Mouse (Mus musculus) layer of hippocampus, postnatal 25 days (tissue): ENCODE measurements around the gene Klf3. TPM values are rescaled to one million over a fixed set of nuclear protein-coding genes. Genes with fewer than 3 reads are reported as not detected.

Experiments
- DNase-seq, 2 experiments: peaks; one replicate each; pipeline ENCODE4 v3.0.0; 2022; ENCODE audit warnings: mixed read lengths in 2 of 2, low spot score in 1 of 2; ENCODE audit errors: extremely low spot score in 1 of 2
- total RNA-seq, 2 experiments: library from RNA; stranded (reverse); gene quantifications; 2 replicates each; pipeline ENCODE4 v1.2.3; 2021

Gene Klf3
- 10 to 100 TPM; 50.0 to 56.1 TPM for total RNA-seq

DNA sequence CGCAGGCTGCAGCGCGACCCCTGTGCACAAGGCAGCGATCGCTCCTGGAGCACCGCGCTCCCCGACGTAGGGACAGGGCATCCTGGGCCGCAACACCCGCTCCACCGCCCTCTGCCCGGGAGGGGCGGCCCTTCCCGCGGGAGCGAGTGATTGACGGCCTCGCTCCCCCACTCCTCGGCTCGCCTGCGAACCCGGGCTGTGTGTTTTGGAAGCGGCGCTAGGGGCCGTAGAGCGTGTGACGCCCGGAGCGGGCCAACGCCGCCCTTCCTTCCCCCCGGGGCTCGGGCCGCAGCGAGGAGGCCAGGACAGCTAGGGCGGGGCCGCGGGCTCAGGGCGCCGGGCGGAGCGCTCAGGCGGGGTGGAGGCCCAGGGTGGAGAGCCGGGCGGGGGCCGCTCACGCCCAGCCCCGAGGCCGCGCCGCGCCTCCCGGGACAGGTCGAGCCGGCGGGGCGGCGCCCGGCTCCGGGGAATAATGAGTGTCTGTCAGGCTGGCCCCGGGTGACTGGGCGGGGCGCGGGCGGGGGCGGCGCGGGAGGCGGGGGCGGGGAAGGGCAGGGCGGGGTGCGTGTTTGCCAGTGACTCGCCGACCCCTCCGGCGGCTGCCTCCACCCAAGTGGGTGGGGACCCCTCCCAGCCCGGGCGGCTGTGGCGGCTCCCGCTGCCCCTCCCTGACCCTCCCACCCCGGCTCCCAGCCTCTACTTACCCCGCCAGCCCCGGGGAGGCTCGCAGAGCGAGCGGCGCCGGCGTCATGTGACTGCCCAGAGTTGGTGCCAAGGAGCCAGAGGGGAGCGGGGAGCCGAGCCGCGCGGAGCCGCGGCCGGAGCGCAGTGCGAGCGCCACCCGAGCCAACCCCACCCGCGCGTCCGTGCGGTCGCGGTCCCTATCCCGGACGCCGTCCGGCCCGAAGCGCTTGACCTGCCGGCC lies at the start of gene Klf3:
Gene Klf3 (plus strand): TSS at position 594 of the 925 bp plus-strand sequence.
- peak; percentile 60 to 79 for DNase-seq

DNA sequence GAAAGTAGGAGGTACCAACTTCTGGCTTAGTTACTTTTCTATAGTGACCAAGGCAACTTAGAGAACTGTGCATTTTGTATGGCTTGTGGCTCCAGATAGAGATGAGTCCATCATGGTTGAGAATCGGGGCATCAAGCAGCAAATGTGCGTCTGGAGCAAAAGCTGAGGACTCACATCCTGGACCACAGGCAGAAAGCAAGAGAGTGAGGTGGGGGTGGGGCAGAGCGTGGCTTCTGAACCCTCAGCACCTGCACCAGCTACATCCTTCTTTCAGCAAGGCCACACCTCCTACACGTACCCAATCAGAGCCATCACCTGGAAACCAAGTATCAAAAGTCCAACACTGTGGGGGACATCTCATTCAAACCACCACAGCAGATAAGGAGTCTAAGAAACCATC lies 40.9 kb upstream of the Klf3 start:
- DNase-seq = no peak

DNA sequence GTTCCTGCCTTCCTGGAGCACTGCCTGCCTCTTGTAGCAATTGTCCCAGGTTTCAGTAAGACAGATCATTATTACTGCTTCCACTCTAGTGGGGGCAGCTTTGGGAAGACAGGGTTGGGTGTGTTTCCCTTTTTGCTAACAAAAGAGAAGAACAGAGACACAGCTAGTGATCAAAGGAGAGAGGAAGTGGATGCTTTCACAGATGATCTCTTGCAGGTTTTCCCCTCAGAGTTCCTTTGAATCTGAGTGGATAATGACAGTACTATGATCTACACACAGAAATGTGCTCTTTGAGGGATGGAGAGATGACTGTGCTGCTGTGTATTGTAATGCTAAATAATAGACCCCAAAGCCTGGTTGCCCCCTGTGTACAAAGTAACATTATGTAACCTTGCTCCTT lies 38.7 kb upstream of the Klf3 start:
- DNase-seq = no peak

DNA sequence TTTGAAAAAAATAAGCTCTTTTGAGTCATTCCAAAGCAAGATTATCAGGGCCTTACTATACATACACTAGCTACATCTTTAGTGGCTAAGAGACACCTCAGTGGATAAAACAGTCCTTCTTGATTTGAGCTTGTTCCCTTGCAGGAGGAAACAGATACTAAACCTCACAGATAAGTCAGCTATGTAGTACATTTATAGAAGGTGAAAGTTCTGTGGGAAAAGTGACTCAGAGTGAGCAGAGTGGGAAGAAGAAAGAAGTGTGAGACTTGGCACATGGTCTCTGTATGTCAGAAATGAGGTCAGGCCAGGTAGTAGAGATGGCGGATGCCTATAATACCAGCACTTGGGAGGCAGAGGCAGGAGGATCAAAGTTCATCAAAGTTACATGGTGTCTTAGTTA lies 37.4 kb upstream of the Klf3 start:
- no peak for DNase-seq

DNA sequence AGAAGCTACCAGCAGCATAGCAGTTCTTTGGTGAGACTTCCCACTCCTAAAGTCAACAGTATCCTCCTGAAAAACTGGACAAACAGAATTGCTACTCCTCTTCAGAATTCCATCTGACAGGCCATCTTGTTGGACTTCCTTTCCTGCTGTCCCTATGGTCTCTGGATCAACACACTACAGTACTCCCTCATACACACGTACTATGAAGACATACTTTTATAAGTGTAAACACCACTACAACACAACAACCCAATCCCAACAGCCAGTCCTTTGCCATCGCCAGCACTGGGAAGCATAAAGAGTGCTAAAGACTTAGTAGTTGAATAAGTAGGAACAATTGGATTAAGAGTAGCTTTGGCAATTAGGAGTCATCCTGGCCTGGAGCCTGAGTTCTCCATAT lies 36.6 kb upstream of the Klf3 start:
- no peak for DNase-seq

DNA sequence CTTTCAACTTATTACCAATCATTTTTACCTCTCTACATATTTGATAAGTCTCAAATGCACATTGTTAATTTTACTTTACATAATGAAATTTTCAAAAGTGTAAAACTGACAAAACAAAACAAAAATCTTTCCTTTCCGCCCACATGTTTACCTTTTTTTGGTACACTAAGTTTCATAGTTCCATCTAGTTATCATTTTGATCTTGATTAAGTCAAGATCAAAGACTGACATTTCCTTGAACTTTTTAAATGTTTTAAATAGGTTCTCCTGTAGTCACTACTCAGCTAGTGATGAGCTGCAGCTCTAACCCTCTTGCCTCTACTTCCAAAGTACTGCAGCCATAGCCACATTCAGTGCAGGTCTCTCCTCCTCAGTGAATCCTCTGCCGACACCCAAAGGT lies 31.6 kb upstream of the Klf3 start:
- no peak for DNase-seq

DNA sequence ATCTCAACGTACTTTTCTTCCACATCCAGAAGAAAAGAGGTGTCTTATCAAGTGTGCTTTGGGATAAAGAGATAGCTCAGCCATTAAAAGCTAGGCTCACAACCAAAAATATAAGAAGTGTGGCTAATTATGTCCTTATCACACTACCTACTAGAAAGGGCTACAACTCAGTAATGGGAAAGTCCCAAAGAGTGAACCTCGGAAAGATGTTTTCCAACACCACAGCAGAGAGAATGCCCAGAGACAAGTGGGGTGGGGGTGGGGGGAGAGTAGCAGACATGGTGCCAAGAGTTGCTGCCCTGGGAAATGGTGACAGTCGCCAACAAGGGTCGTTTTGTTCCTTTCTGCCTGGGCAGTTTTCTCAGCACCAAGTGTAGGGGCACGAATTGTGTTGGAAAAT lies 25.0 kb upstream of the Klf3 start:
- no peak for DNase-seq

DNA sequence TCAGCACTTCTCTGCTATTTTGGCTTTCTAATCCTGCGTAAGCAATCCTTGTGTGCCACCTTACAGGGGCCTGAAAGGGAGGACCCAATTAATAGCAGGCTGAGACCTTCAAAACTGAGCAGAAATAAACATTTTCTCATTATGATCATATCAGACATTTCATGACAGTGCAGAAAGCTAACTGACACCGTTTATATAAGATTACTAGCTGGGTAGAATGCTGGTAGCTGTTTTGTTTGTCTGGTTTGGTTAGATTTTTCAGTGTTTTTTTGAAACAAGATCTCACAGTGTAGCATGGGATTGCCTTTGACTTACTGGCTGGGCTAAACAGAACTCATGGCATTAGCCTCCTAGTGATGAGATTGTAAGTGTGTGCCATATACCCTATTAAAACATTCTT lies 23.9 kb upstream of the Klf3 start:
- no peak for DNase-seq

DNA sequence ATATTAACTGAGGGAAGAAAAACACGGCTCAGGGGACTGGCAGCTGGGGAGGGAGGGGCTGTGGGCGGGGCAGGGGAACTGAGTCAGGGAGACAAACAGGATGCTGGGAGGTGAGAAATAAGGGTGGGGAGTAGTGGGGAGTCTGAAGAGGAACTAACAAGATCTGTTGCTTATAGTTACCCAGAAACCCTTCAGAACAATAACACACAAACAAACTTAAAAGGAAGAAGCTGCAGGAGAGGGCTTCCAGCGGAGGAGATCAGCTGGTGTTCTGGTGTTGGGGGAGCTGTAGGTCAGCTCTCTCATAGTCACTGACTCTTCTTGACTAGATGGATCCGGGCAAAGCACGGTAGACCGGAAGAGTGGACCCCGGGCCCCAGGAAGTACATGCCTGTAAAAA lies 22.4 kb upstream of the Klf3 start:
- DNase-seq = no peak

DNA sequence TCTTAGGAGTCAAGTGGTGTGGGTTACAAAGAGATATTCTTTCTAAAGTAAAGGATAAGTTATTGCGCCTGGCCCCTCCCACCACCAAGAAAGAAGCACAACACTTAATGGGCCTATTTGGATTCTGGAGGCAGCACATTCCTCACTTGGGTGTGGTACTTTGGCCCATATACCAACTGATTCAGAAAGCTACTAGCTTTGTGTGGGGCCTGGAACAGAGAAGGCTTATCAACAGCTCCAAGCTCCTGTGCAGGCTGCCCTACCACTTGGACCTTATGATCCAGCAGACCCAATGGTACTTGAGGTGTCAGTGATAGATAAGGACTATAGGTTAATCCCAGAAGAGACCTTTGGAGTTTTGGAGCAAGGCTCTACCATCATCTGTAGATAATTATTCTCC lies 15.0 kb upstream of the Klf3 start:
- DNase-seq = no peak

DNA sequence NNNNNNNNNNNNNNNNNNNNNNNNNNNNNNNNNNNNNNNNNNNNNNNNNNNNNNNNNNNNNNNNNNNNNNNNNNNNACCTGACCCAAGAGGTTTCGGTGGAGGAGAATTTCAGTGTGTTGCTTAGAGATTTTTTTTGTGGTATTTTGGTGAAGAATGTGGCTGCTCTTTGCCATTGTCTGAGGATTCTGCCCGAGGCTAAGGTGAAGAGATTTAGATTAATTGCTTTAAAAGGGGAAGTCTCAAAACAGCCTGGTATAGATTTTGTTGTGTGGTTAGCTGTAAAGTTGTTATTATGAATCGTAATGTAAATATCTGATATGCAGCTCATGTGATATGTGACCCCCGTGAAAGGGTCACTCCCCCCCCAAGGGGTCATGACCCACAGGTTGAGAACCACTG lies 5.0 kb upstream of the Klf3 start:
- DNase-seq = no peak

DNA sequence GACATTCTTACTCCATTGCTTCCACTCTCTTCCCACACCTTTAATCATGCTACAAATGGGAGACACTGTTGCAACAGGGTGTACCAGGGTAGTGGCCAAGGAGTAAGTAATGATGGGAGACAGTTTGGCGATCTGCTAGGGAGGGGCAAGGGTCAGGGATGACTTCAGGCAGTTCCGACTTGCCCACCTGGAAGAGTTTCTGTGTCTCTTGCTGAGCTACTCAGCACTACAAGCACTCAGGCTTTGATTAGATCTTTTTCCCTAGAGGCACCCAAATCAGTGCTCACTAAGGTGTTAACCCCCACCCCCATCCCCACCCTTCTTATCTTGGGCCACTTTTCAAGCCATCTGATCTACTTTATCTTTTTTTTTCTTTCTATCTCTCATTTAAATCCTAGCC lies 1.6 kb upstream of the Klf3 start:
- no peak for DNase-seq

DNA sequence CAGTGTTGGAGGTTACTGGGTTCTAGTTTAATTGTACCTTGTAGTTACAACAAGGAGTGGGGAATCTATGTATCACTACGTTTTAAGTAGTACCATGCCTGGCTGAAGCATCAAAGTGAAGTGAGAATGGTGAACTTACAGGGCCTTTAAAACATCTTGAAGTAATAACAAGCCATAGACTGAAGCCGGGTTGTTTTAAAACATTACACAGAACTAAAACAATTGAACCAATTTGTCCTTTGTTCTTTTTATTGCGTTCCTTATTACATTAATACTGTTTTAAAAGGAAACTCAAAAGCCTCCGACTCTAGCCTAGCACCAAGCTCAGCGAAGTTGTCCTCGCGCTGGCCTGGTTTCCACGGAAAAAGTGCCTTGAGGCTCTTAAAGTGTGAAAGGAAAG lies 1.0 kb upstream of the Klf3 start:
- DNase-seq = no peak

DNA sequence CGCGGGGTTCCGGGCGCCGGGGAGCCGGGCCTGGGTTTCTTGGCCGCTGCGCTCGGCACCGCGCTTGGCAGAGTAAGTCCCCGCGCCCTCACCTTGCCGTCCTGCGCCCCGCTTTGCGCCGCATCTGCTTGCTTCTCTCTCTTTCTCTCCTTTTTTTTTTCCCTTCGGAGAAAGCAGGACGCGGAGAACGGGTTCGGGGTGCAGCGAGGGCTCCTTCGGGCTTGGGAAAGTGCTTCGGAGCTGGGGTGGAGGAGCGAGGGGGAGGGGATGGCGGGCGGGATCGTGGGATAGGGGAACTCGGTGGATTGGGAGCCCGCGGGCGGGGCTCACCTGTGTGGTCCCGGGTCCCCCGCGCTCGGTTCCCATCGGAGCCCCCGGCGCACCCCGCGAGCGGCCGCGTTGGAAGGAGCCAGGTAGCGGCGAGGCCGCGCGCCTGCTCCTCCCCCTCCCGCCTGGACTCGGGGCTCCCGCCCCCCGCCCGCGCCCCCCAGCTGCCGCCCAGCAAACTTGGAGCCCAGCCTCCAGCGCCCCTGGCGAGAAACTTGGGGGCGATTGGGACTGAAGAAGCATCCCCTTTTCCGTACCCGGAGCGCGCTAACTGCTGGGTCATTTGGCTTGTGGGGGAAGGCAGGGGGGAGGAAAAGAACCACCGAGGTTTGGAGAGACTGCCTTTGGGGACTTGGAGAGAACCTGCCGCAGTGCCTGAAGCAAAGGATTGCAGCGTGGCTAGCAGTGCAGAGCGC lies 703 bp downstream of the Klf3 start:
- peak; percentile 45 to 52 for DNase-seq

DNA sequence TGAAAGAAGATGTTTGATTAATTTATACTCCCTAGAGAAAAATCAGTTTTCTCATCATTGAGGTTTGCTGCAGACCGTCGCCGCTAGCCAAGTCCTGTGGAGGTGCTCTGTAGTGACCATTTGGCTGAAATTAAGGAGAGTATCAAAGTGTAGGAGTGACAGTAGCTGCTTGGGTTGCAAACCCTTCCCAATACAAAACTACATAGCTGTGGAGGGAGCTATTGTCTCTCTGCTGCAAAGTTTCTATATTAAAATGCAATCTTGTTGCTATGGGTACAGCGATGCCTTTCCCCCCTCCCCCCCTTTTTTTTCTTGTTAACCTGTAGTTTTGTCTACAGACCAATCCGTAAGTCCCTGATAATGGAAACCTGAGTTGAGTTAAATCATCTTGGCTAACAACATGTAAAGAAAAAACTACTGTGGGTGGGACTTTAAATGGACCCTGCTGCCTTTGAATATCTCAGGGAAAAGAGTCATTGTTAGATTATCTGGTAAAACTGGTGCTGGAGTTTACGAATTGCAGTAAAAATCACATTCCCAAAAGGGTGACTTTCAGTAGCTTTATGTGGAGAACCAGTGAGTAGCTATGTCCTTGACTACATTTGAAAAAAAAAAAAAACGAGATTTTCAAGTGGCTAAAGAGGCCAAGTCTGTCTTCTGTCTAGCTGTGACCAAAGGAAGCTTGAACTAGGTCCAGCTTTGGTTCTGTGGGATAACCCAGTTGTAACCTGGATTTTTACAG lies 2.1 kb downstream of the Klf3 start:
- DNase-seq = no peak

DNA sequence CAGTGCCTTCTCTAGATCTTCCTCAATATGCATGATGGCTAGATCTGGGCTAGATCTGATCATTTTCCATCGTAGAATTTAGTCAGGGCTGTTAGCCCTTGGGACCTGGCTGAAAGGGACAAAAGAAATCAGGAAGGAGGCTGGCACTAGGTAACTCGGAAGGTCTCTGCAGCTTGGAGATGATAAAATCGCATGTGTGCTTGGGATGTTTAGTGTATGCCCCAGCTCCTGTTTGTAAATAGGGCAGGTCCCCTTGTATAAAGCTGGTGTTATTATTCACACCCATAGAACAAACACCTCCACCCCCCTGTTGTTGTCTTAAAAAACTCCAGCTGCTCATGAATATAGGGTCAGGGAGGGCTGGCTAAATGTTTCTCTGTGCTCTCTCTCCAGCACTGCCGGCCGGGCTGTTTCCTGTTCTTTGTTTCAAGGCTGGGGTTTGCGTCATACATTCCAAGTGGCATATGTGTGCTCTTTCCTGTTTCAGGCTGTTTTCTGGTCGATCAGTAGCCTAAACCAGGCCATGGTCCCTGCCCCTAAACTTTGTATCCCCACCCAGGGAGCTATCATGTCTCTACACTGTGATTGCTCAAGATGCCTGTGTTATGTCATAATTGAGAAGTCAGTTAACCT lies 2.8 kb downstream of the Klf3 start:
- DNase-seq = no peak

DNA sequence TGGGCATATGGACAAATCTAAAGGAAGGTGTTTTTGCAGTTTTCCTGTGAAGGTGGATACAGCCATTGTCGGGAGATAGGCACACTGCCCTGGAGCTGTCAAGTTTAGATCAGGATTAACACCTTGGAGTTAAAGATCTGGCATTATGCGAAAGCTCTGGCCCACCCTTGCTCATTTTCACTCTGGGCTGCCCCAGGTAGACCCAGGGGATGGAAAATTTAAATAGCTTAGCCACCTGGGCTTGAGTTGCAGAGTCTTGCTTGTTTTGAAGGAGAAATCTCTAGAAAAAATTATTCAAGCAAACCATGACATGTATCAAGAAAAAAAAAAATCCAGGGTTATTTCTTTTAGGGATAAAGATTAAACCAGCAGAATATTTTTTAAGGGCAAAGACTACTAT lies 3.4 kb downstream of the Klf3 start:
- DNase-seq = no peak

DNA sequence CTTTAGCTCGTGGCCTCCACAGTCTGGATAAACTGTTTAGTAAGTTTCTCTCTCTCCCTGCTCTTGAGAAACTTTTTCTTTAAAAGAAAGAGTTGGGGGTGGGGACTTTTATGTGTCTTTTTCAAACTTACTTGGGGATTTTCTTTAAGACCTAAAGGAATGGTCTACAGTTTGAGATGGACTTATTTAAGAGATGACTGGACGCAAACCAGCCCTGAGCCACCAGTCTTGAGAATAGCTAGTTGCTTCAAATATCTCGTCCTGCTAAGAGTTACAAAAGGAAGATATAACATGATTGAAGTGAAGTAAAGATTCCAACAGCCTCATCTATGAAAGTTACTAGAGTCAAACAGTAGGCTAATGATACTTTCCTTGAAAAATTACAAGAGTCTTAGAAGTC lies 4.0 kb downstream of the Klf3 start:
- no peak for DNase-seq

DNA sequence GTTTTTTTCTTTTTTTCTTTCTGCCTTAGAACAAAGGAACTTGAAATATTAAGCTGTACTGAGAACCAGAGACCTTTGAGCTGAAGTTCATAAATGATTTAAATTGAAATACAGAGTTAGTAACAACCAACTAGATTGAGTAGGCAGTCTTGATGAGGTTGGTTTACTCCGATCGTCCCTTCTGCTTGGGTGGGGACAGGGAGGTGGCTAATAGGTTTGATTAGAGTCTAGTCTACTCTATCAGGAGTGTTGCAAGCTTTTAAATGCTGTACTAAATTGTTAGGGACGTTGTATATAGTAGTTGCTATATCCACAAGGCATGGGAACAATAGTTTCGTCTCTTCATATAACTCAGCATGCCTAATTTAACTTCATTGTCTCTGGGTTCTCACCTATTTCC lies 4.4 kb downstream of the Klf3 start:
- no peak for DNase-seq

DNA sequence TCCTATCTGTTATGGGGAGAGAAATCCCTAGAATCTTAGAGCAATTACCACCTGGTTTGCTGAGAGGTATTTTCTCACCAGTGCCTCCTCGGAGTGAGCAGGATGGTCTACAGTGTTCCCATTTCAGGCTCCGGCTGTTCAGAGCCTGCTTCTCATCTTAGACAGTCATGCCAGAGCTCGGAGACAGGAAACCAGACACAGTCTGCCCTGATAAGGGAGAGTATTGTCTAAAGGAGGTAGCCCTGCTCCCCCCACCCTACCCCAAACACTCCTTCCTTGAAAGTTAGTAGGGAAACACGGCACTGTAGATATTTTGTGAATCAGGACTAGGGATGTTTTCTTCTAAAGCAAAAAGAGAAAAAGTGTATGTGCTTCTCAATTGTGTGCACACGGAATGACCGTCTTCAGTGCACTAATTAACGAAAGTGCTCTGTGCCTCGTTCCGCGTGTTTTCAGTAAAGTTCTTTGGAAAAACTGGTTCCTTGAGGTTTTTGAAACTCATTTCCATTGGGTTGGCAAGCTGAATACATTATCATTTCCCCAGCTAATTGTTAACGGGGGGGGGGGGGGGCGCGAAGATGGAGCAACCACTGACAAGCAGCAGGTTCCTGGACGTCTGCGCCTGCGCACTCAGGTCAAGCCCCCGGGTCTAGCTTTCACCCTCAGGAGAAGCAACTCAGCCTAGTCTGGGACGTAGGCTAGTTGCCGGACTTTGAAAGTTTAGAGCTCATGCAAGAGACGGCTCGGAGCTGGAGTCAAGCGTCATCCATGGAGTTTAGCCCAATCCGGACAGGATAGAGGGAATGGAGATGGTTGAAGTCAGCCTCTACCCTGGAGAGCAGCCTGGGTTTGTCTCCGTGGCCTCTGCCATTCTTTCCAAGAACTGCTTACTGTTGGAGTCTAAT lies 5.2 kb downstream of the Klf3 start:
- DNase-seq = no peak
